Mouse (Mus musculus) embryonic facial prominence, embryonic 15.5 days (tissue): Measurements from ENCODE around the gene Sh3d21. TPM values are rescaled to one million over a fixed set of nuclear protein-coding genes. Genes with fewer than 3 reads are reported as not detected.

Experiments
- ATAC-seq: fragments of 200-750 bp; cut with Nextera tagmentation; 2 replicates; pipeline ENCODE4 v1.8.0; 2017; ENCODE audit warnings: low read depth, moderate TSS enrichment; ENCODE audit not compliant: insufficient number of reproducible peaks, low FRiP score, low TSS enrichment
- H3K27ac ChIP-seq: fragments of 300-500 bp; sonication (generic); replicated peaks from 2 replicates; pipeline ENCODE4 v1.5.1; 2015; ENCODE audit warnings: mild to moderate bottlenecking, inconsistent platforms
- H3K27me3 ChIP-seq: fragments of 300-500 bp; sonication (generic); 2 replicates; pipeline ENCODE4 v1.6.1; 2015; ENCODE audit warnings: inconsistent platforms
- H3K36me3 ChIP-seq: fragments of 300-500 bp; sonication (generic); 2 replicates; pipeline ENCODE4 v1.6.1; 2015; ENCODE audit warnings: mild to moderate bottlenecking, inconsistent platforms
- H3K4me1 ChIP-seq: fragments of 300-500 bp; sonication (generic); 2 replicates; pipeline ENCODE4 v1.6.1; 2015; ENCODE audit warnings: inconsistent platforms
- H3K4me2 ChIP-seq: fragments of 300-500 bp; sonication (generic); replicated peaks from 2 replicates; pipeline ENCODE4 v1.6.1; 2015; ENCODE audit warnings: mild to moderate bottlenecking, inconsistent platforms
- H3K4me3 ChIP-seq: fragments of 300-500 bp; sonication (generic); replicated peaks from 2 replicates; pipeline ENCODE4 v1.5.1; 2015; ENCODE audit warnings: mild to moderate bottlenecking, inconsistent platforms
- H3K9ac ChIP-seq: fragments of 300-500 bp; sonication (generic); 2 replicates; pipeline ENCODE4 v1.6.1; 2015; ENCODE audit warnings: inconsistent platforms
- H3K9me3 ChIP-seq: fragments of 300-500 bp; sonication (generic); replicated peaks from 2 replicates; pipeline ENCODE4 v1.6.1; 2016; ENCODE audit warnings: inconsistent platforms
- WGBS: fragments of 180-500 bp; shearing (Covaris S2); methylation state at CpG from one replicate; pipeline ENCODE4 v1.1.7; 2015; 5-methylcytosine and 5-hydroxymethylcytosine counted together
- polyA plus RNA-seq: library from polyadenylated mRNA; unstranded; fragments of >200 nt; fragmentation: Nextera tagmentation; extraction: Ambion mirVana; gene quantifications from 2 replicates; pipeline ENCODE4 v1.2.1, GENCODE M21; 2015

The Sh3d21 gene
- polyA plus RNA-seq, 1 experiment from 2014 or later, result 16.8 TPM

- no peak for ATAC-seq
- Histone ChIP-seq H3K36me3 (no peaks in the 10 kb centered on the region), H3K27ac (no peak overlapping the region), H3K27me3 (no peaks in the 10 kb centered on the region), H3K9me3 (no peaks in the 10 kb centered on the region), H3K4me3 (peak overlapping the region; percentile 96), H3K4me2 (peak overlapping the region; percentile 91), H3K9ac (no peak overlapping the region), H3K4me1 (peaks cover 57% of the 10 kb centered on the region)
- WGBS, result 58% methylated on average over 7 of the region's 7 CpGs
Measured at GRCm38 (mm10) chr4:126105131-126105783, 58.0 kb downstream of the Sh3d21 start.

GRCm38 (mm10) chr4:126104261-126105075 is 58.8 kb downstream of the Sh3d21 start:
- WGBS, result 2% methylated on average over 33 of the region's 34 CpGs
- H3K27ac ChIP-seq, result peak overlapping the region; percentile 72
- peak overlapping the region; percentile 91 for H3K4me2 ChIP-seq
- no peaks in the 10 kb centered on the region for H3K27me3 ChIP-seq
- peak; percentile 11 for ATAC-seq
- H3K36me3 ChIP-seq, result no peaks in the 10 kb centered on the region
- peak overlapping the region; percentile 96 for H3K4me3 ChIP-seq
- H3K9me3 ChIP-seq, result no peaks in the 10 kb centered on the region
- peaks cover 50% of the 10 kb centered on the region for H3K4me1 ChIP-seq
- peak overlapping the region; percentile 85 for H3K9ac ChIP-seq

- peak within 1 kb of the TSS; percentile 91 for H3K4me2 ChIP-seq
- peak within 1 kb of the TSS; percentile 96 for H3K4me3 ChIP-seq
- H3K9ac ChIP-seq, result peak within 1 kb of the TSS; percentile 85
- H3K27me3 ChIP-seq, result no peaks in the 10 kb centered on the region
- under 1% methylated on average over 34 of the region's 34 CpGs for WGBS
- peak within 1 kb of the TSS; percentile 91 for H3K27ac ChIP-seq
- peak; percentile 95 for ATAC-seq
- H3K9me3 ChIP-seq, result no peaks in the 10 kb centered on the region
- H3K36me3 ChIP-seq, result 0 out of 2 replicates have a peak, but pooled peaks cover 6% of the 10 kb centered on the region
- H3K4me1 ChIP-seq, result peaks cover 51% of the 10 kb centered on the region
Measured at GRCm38 (mm10) chr4:126103590-126104068, 59.7 kb downstream of the Sh3d21 start, which contains the start of gene Stk40. Gene Stk40, plus strand, starts transcription at chr4:126103957.

GRCm38 (mm10) chr4:126103057-126103581 is 60.2 kb downstream of the Sh3d21 start:
- Histone ChIP-seq H3K9ac (peak overlapping the region; percentile 12), H3K9me3 (no peaks in the 10 kb centered on the region), H3K4me3 (peak overlapping the region; percentile 96), H3K4me2 (peak overlapping the region; percentile 91), H3K36me3 (0 out of 2 replicates have a peak, but pooled peaks cover 9% of the 10 kb centered on the region), H3K4me1 (peaks cover 49% of the 10 kb centered on the region), H3K27me3 (no peaks in the 10 kb centered on the region), H3K27ac (peak overlapping the region; percentile 91)
- 0% methylated on average over 15 of the region's 15 CpGs for WGBS
- peak; percentile 63 for ATAC-seq

- Histone ChIP-seq H3K4me1 (peaks cover 52% of the 10 kb centered on the region), H3K9me3 (no peaks in the 10 kb centered on the region), H3K27ac (peak overlapping the region; percentile 91), H3K36me3 (0 out of 2 replicates have a peak, but pooled peaks cover 12% of the 10 kb centered on the region), H3K4me2 (peak overlapping the region; percentile 91), H3K27me3 (no peaks in the 10 kb centered on the region), H3K9ac (no peak overlapping the region), H3K4me3 (peak overlapping the region; percentile 96; the same call in 1 of the 2 replicates)
- 43% methylated on average over 7 of the region's 7 CpGs for WGBS
- no peak for ATAC-seq
Measured at GRCm38 (mm10) chr4:126102061-126102841, 61.0 kb downstream of the Sh3d21 start.

- Histone ChIP-seq H3K9ac (no peak overlapping the region), H3K9me3 (no peaks in the 10 kb centered on the region), H3K27me3 (no peaks in the 10 kb centered on the region), H3K4me2 (no peak overlapping the region), H3K36me3 (0 out of 2 replicates have a peak, but pooled peaks cover 12% of the 10 kb centered on the region), H3K4me3 (no peak overlapping the region), H3K27ac (no peak overlapping the region), H3K4me1 (peaks cover 54% of the 10 kb centered on the region)
- 77% methylated on average over 3 of the region's 3 CpGs for WGBS
- ATAC-seq, result no peak
Measured at GRCm38 (mm10) chr4:126100764-126101163, 62.5 kb downstream of the Sh3d21 start.

Other genes with a start within 250 kb of the Sh3d21 start
- gene Csf3r, start 138.9 kb downstream of the Sh3d21 start, polyA plus RNA-seq, result 0.66 and 1.0 TPM in 2 replicates
- gene Mrps15, start 116.6 kb downstream of the Sh3d21 start, polyA plus RNA-seq, result 128 and 137 TPM in 2 replicates
- gene Oscp1, start 104.9 kb downstream of the Sh3d21 start, polyA plus RNA-seq, result 23.3 and 32.0 TPM in 2 replicates
- 55.4 and 60.6 TPM in 2 replicates for gene Lsm10, start 66.9 kb downstream of the Sh3d21 start, polyA plus RNA-seq
- 37.4 and 38.7 TPM in 2 replicates for gene Stk40, start 59.5 kb downstream of the Sh3d21 start, polyA plus RNA-seq
- 84.3 and 94.6 TPM in 2 replicates for gene Eva1b, start 15.7 kb downstream of the Sh3d21 start, polyA plus RNA-seq
- gene Thrap3, start 39.3 kb upstream of the Sh3d21 start, polyA plus RNA-seq, result 191 and 208 TPM in 2 replicates
- 59.9 and 60.4 TPM in 2 replicates for gene Map7d1, start 92.9 kb upstream of the Sh3d21 start, polyA plus RNA-seq
- gene Trappc3, start 98.8 kb upstream of the Sh3d21 start, polyA plus RNA-seq, result 124 and 132 TPM in 2 replicates
- 48.6 and 60.1 TPM in 2 replicates for gene Col8a2, start 123.3 kb upstream of the Sh3d21 start, polyA plus RNA-seq
- 83.5 and 89.3 TPM in 2 replicates for gene Adprhl2, start 158.2 kb upstream of the Sh3d21 start, polyA plus RNA-seq
- 18.4 and 26.5 TPM in 2 replicates for gene Tekt2, start 162.2 kb upstream of the Sh3d21 start, polyA plus RNA-seq